Mouse (Mus musculus) heart, embryonic 15.5 days (tissue): ENCODE data around the gene Ucp2. TPM values are rescaled to one million over a fixed set of nuclear protein-coding genes. Genes with fewer than 3 reads are reported as not detected.

Experiments used
- polyA plus RNA-seq: library from polyadenylated mRNA; unstranded; fragments of >200 nt; fragmentation: Nextera tagmentation; extraction: Ambion mirVana; gene quantifications from 2 replicates; pipeline ENCODE4 v1.2.1, GENCODE M21; 2015

The Ucp2 gene
- polyA plus RNA-seq, 1 experiment from 2014 or later, result 109 TPM

Other genes with a start within 250 kb of the Ucp2 start
- 11.8 and 18.9 TPM in 2 replicates for gene P4ha3, start 207.8 kb upstream of the Ucp2 start, polyA plus RNA-seq
- 11.8 and 14.6 TPM in 2 replicates for gene C2cd3, start 121.1 kb upstream of the Ucp2 start, polyA plus RNA-seq
- 52.8 and 61.1 TPM in 2 replicates for gene Ppme1, start 121.0 kb upstream of the Ucp2 start, polyA plus RNA-seq
- gene Ucp3, start 20.3 kb upstream of the Ucp2 start, polyA plus RNA-seq, result 0.11 and 0.29 TPM in 2 replicates
- gene Dnajb13, start 21.6 kb downstream of the Ucp2 start, polyA plus RNA-seq, result 0.18 and 0.70 TPM in 2 replicates
- 20.3 and 21.1 TPM in 2 replicates for gene Coa4, start 43.7 kb downstream of the Ucp2 start, polyA plus RNA-seq
- gene Rab6a, start 114.1 kb downstream of the Ucp2 start, polyA plus RNA-seq, result 85.1 and 85.5 TPM in 2 replicates
- gene Mrpl48, start 115.0 kb downstream of the Ucp2 start, polyA plus RNA-seq, result 72.2 and 89.3 TPM in 2 replicates
- gene Plekhb1, start 169.1 kb downstream of the Ucp2 start, polyA plus RNA-seq, result 1.7 and 4.7 TPM in 2 replicates
- 27.3 and 28.3 TPM in 2 replicates for gene Fam168a, start 213.3 kb downstream of the Ucp2 start, polyA plus RNA-seq